Mouse (Mus musculus): ENCODE measurements around the gene Wfdc12. TPM values are rescaled to one million over a fixed set of nuclear protein-coding genes. Genes with fewer than 3 reads are reported as not detected.

The Wfdc12 gene
- total RNA-seq, 2 experiments from 2014 or later = not detected

DNA sequence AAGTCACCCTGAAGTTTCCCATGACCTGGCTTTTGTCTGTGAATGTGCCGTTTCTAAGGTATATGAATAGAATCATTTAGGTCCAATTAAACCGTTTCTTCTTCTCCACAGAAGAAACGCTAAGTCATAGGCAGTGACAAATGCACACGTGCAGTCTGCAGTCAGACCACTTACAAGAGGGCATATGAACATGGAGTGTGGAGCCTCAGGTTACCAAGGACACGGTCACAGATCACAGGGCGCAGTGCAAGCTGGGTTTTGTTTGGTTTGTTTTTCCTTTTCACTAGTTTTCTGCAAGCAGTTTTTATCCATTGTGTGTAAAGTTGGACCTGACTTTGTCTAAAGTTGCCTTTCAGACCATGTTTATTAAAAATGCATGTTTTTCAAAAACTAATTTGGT, 46.4 kb downstream of the Wfdc12 start:
- intact Hi-C loops (cut with DNase I) = no loop called here

DNA sequence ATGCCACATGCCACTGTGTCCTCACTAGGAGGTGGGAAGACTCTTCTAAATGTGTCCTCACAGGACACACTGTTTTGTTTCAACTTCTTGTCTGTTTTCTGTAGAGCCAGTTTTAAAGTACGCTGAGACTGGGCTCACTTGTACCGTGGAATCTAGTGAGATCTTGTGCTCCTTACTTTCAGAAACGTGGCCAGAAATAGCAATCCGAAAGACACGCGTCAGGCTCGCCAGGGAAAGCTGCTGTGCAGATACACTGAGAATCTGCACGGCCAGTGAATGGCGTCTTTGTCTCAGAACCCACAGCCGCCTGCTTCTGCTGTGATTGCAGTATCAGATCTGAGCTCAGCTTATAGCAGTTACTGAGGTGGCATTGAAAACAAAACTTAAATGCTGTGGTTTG, 48.4 kb downstream of the Wfdc12 start:
- peak; percentile 59 to 61 for DNase-seq (ENCODE audit: low spot score in 2 of 2)
- intact Hi-C loops (cut with DNase I) = no loop called here

More for the DNA sequence above, 46.4 kb downstream of the Wfdc12 start:
- no peak for DNase-seq (ENCODE audit: low spot score in 2 of 2)

Other genes starting within 250 kb of the Wfdc12 start
- 100 to 1,000 TPM; 510 to 522 TPM for gene Ywhab, start 195.6 kb downstream of the Wfdc12 start, total RNA-seq (2021)
- 1 to 10 TPM in 1 of 2 experiments, under 1 TPM in 1; 0.72 to 1.0 TPM for gene Pabpc1l, start 165.2 kb downstream of the Wfdc12 start, total RNA-seq (2021)
- gene Stk4, start 120.3 kb downstream of the Wfdc12 start, total RNA-seq (2021) = 10 to 100 TPM; 32.2 to 35.6 TPM
- 10 to 100 TPM; 40.8 to 43.6 TPM for gene Tomm34, start 119.4 kb downstream of the Wfdc12 start, total RNA-seq (2021)
- 10 to 100 TPM; 10.9 to 11.2 TPM for gene Kcns1, start 19.5 kb downstream of the Wfdc12 start, total RNA-seq (2021)
- gene Wfdc5, start 7.9 kb downstream of the Wfdc12 start, total RNA-seq (2021) = not detected
- gene Wfdc15a, start 9.5 kb upstream of the Wfdc12 start, total RNA-seq (2021) = not detected
- gene Wfdc15b, start 31.1 kb upstream of the Wfdc12 start, total RNA-seq (2021) = not detected
- not detected for gene Svs2, start 47.9 kb upstream of the Wfdc12 start, total RNA-seq (2021)
- not detected for gene Svs3b, start 66.0 kb upstream of the Wfdc12 start, total RNA-seq (2021)
- not detected for gene Svs4, start 87.9 kb upstream of the Wfdc12 start, total RNA-seq (2021)
- gene Svs3a, start 98.7 kb upstream of the Wfdc12 start, total RNA-seq (2021) = not detected
- gene Svs6, start 126.1 kb upstream of the Wfdc12 start, total RNA-seq (2021) = not detected
- not detected for gene Svs5, start 142.1 kb upstream of the Wfdc12 start, total RNA-seq (2021)
- gene Slpi, start 198.5 kb upstream of the Wfdc12 start, total RNA-seq (2021) = not detected
- under 1 TPM; 0.32 to 0.42 TPM for gene Rbpjl, start 212.5 kb upstream of the Wfdc12 start, total RNA-seq (2021)
- 10 to 100 TPM; 13.4 to 15.0 TPM for gene Matn4, start 214.6 kb upstream of the Wfdc12 start, total RNA-seq (2021)

Measured in left cerebral cortex, postnatal 14 days (tissue).